Mouse (Mus musculus): ENCODE measurements around the gene Cyp2d22. TPM values are rescaled to one million over a fixed set of nuclear protein-coding genes. Genes with fewer than 3 reads are reported as not detected.

The Cyp2d22 gene
- polyA plus RNA-seq, 1 experiment from 2014 or later: 12.3 TPM

DNA sequence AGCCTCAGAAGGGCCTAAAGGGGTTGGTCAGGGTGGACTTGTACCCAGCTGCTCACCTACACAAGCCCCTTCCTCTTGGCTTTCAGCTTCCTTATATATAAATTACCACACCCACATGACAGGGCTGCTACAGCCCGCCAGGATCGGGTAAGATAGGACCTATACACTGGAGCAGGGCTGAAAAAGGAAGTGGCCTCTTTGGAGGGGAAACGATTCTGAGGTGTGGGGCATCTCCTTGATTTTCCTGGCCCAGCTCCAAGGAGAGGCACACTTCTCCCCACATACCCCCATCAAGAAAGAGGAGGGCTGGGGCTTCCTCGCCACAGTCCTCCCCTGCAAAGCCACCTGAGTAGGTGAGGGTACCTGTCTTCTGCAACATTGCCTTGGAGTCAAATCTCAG lies 42.2 kb downstream of the Cyp2d22 start:
- no peaks in the 10 kb centered on the region for H3K27me3 ChIP-seq
- peak overlapping the region; percentile 62 for H3K9ac ChIP-seq
- H3K4me3 ChIP-seq: peak overlapping the region; percentile 65
- 15% methylated on average over 4 of the region's 4 CpGs for WGBS
- peak overlapping the region; percentile 74 for H3K4me2 ChIP-seq
- H3K27ac ChIP-seq: peak overlapping the region; percentile 66
- H3K9me3 ChIP-seq (replicated peaks): no peaks in the 10 kb centered on the region
- peaks cover 35% of the 10 kb centered on the region for H3K4me1 ChIP-seq (replicated peaks)
- peaks cover 26% of the 10 kb centered on the region; the same call in 1 of the 2 replicates for H3K36me3 ChIP-seq
- no peak for ATAC-seq (replicated peaks; ENCODE audit: insufficient number of reproducible peaks, insufficient read depth, low FRiP score, low read depth)

DNA sequence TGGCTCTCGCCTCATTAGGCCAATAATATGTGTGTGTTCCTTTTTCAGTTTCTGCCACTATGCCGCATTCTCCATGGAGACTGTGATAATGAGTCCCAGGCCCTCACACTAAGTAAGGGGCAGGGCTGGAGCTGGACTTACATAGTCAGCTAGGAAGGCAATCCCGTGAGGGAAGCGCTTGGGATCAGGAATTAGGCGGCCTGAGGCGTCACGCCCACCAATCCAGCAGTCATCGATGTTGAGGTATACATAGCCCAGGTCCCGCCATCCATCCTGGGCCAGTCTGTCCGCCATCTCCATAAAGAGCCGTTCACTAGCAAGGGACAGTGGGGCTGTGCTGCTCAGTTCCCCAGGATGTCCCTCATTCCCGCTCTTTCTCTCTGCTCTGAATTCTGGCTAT lies 43.4 kb downstream of the Cyp2d22 start:
- H3K4me3 ChIP-seq: no peak overlapping the region
- 87% methylated on average over 12 of the region's 12 CpGs for WGBS
- no peaks in the 10 kb centered on the region for H3K27me3 ChIP-seq
- H3K27ac ChIP-seq: no peak overlapping the region
- no peak for ATAC-seq (replicated peaks; ENCODE audit: insufficient number of reproducible peaks, insufficient read depth, low FRiP score, low read depth)
- H3K4me2 ChIP-seq: no peak overlapping the region
- H3K9me3 ChIP-seq (replicated peaks): no peaks in the 10 kb centered on the region
- H3K4me1 ChIP-seq (replicated peaks): peaks cover 28% of the 10 kb centered on the region
- no peak overlapping the region for H3K9ac ChIP-seq
- peaks cover 29% of the 10 kb centered on the region; the same call in 1 of the 2 replicates for H3K36me3 ChIP-seq

DNA sequence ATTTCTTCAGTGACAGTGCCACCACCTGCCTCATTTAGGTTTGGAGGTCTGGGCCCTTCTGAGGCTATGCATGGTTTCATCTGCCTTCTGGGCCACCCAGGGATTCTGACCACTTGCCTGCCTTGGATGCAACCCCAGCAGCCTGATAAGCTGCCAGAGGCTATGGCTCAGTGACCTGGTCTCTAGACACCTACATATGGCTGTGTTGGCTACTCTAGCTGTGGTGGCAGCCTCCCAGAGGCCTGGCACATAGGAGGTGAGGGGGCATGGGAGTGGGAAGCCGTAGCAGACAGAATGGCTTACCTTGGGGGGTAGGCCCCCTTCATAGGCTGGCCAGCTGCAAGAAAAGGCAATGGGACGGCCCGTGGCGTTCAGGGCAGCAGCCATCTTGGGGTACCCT lies 44.9 kb downstream of the Cyp2d22 start:
- Histone ChIP-seq H3K27ac (no peak overlapping the region), H3K27me3 (no peaks in the 10 kb centered on the region), H3K9ac (no peak overlapping the region), H3K4me2 (no peak overlapping the region), H3K36me3 (peaks cover 34% of the 10 kb centered on the region; the same call in 1 of the 2 replicates), H3K4me3 (no peak overlapping the region), H3K9me3 (replicated peaks) (no peaks in the 10 kb centered on the region), H3K4me1 (replicated peaks) (peaks cover 16% of the 10 kb centered on the region)
- no peak for ATAC-seq (replicated peaks; ENCODE audit: insufficient number of reproducible peaks, insufficient read depth, low FRiP score, low read depth)
- 91% methylated on average over 4 of the region's 4 CpGs for WGBS

DNA sequence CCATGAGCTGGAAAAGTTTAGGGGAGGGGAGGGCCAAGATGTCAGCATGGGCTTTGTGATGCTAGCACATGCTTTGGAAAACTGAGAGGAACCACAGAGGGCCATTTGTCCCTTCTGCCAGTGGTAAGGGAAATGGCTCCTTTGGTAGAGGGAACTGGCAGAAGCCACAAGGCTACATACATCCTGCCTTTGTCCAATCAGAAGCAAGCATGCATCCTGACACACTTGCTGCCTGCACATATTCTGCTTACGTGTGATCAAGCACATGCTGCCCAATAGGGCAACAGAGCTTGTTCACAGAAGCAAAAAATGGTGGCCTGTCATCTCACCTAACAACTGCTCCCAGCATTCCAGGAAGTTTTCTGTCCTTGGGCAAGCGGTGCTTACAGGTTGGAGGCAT lies 54.7 kb downstream of the Cyp2d22 start:
- no peak overlapping the region for H3K27ac ChIP-seq
- H3K27me3 ChIP-seq: no peaks in the 10 kb centered on the region
- no peak overlapping the region for H3K4me2 ChIP-seq
- H3K36me3 ChIP-seq: peaks cover 8% of the 10 kb centered on the region; the same call in 1 of the 2 replicates
- no peaks in the 10 kb centered on the region for H3K9me3 ChIP-seq (replicated peaks)
- no peak for ATAC-seq (replicated peaks; ENCODE audit: insufficient number of reproducible peaks, insufficient read depth, low FRiP score, low read depth)
- no peaks in the 10 kb centered on the region for H3K4me1 ChIP-seq (replicated peaks)
- H3K4me3 ChIP-seq: no peak overlapping the region
- WGBS: 52% methylated on average over 2 of the region's 2 CpGs
- no peak overlapping the region for H3K9ac ChIP-seq

DNA sequence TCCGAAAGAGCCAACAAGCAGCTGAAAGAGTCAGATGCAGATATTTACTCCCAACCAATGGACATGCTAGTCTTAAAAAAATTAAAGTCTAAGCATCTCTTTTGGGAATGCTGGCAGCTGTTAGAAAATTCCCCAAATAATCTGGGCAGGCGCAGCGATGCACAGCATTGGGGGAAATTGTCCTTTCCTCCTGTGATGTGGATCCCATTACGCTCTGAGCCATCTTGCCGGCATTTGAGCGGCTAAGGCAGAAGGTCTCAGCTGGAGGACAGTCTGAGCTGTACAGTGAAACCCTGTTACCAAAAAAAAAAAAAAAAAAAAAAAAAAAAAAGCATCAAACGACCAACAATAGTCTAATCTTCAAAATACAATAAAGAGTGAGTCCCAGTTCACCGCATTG lies 57.9 kb downstream of the Cyp2d22 start:
- Histone ChIP-seq H3K27ac (no peak overlapping the region), H3K4me2 (no peak overlapping the region), H3K9ac (no peak overlapping the region), H3K36me3 (no peaks in the 10 kb centered on the region), H3K9me3 (replicated peaks) (no peaks in the 10 kb centered on the region), H3K4me1 (replicated peaks) (no peaks in the 10 kb centered on the region), H3K4me3 (no peak overlapping the region), H3K27me3 (no peaks in the 10 kb centered on the region)
- no peak for ATAC-seq (replicated peaks; ENCODE audit: insufficient number of reproducible peaks, insufficient read depth, low FRiP score, low read depth)
- WGBS: 78% methylated on average over 8 of the region's 8 CpGs

Small RNA genes within 50 kb of the gene (microRNA-seq; reads per million reads assigned to microRNA genes)
- not detected for gene Gm25990
- not detected for gene Gm27331
- gene Mir7684: not detected

Other genes starting within 250 kb of the Cyp2d22 start
- 73.8 and 106 TPM in 2 replicates for gene Srebf2, start 233.1 kb downstream of the Cyp2d22 start, polyA plus RNA-seq (2015; fragmentation: Nextera tagmentation; extraction: Ambion mirVana)
- gene Shisa8, start 167.4 kb downstream of the Cyp2d22 start, polyA plus RNA-seq (2015; fragmentation: Nextera tagmentation; extraction: Ambion mirVana): 0.22 and 0.25 TPM in 2 replicates
- not detected in 2 replicates for gene Tnfrsf13c, start 155.9 kb downstream of the Cyp2d22 start, polyA plus RNA-seq (2015; fragmentation: Nextera tagmentation; extraction: Ambion mirVana)
- gene Cenpm, start 135.5 kb downstream of the Cyp2d22 start, polyA plus RNA-seq (2015; fragmentation: Nextera tagmentation; extraction: Ambion mirVana): 54.0 and 55.7 TPM in 2 replicates
- gene 1500009C09Rik, start 127.9 kb downstream of the Cyp2d22 start, polyA plus RNA-seq (2015; fragmentation: Nextera tagmentation; extraction: Ambion mirVana): not detected in 2 replicates
- 3.4 and 5.2 TPM in 2 replicates for gene Sept3, start 105.4 kb downstream of the Cyp2d22 start, polyA plus RNA-seq (2015; fragmentation: Nextera tagmentation; extraction: Ambion mirVana)
- gene Wbp2nl, start 81.3 kb downstream of the Cyp2d22 start, polyA plus RNA-seq (2015; fragmentation: Nextera tagmentation; extraction: Ambion mirVana): 0.13 and 0.23 TPM in 2 replicates
- gene Naga, start 41.3 kb downstream of the Cyp2d22 start, polyA plus RNA-seq (2015; fragmentation: Nextera tagmentation; extraction: Ambion mirVana): 39.1 and 52.3 TPM in 2 replicates
- gene Pheta2, start 41.3 kb downstream of the Cyp2d22 start, polyA plus RNA-seq (2015; fragmentation: Nextera tagmentation; extraction: Ambion mirVana): 6.3 and 11.5 TPM in 2 replicates
- 334 and 337 TPM in 2 replicates for gene Smdt1, start 41.3 kb downstream of the Cyp2d22 start, polyA plus RNA-seq (2015; fragmentation: Nextera tagmentation; extraction: Ambion mirVana)
- 483 and 678 TPM in 2 replicates for gene Ndufa6, start 25.9 kb downstream of the Cyp2d22 start, polyA plus RNA-seq (2015; fragmentation: Nextera tagmentation; extraction: Ambion mirVana)
- not detected in 2 replicates for gene Cyp2d11, start 13.8 kb upstream of the Cyp2d22 start, polyA plus RNA-seq (2015; fragmentation: Nextera tagmentation; extraction: Ambion mirVana)
- gene Cyp2d10, start 26.9 kb upstream of the Cyp2d22 start, polyA plus RNA-seq (2015; fragmentation: Nextera tagmentation; extraction: Ambion mirVana): 1.0 TPM in 1 of 2 replicates, not detected in the other
- gene Cyp2d9, start 53.2 kb upstream of the Cyp2d22 start, polyA plus RNA-seq (2015; fragmentation: Nextera tagmentation; extraction: Ambion mirVana): not detected in 2 replicates
- not detected in 2 replicates for gene Cyp2d12, start 174.8 kb upstream of the Cyp2d22 start, polyA plus RNA-seq (2015; fragmentation: Nextera tagmentation; extraction: Ambion mirVana)
- gene Cyp2d34, start 240.7 kb upstream of the Cyp2d22 start, polyA plus RNA-seq (2015; fragmentation: Nextera tagmentation; extraction: Ambion mirVana): not detected in 2 replicates

Measured in heart, embryonic 15.5 days (tissue).